Mouse (Mus musculus): Measurements from ENCODE around the gene Atp5g3.

DNA sequence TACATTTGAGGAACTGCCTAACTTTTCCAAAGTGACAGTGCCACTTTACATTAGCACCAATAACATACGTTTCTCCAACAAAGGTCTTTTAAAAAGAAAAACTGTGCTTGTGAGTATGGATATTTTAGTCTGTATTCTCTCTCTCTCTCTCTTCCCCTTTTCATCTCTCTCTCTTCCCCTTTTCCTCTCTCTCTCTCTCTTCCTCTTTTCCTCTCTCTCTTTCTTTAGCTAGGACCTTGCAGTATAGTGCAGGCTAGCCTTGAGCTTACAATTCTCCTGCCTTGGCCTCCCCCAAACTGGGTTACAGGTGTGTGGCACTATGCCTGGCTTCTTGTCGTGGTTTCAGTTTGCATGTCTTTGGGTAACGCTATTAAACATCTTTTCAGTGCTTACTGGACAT, 31.7 kb upstream of the Atp5g3 start:
- TF ChIP-seq CTCF (IDR thresholded peaks at IDR 0.05; ENCODE audit: borderline replicate concordance, control insufficient read depth, extremely low read depth, insufficient read depth, low read length, poor library complexity) (no peak), POLR2A (IDR thresholded peaks at IDR 0.05; ENCODE audit: control insufficient read depth, extremely low read depth, insufficient read depth, low read length, poor library complexity) (no peak)
